Mouse (Mus musculus): ENCODE data around the gene Zdhhc4. TPM values are rescaled to one million over a fixed set of nuclear protein-coding genes. Genes with fewer than 3 reads are reported as not detected.
A peak's percentile ranks its signal among the peaks of the same experiment; 100 is the strongest.

Gene Zdhhc4
- 10 to 100 TPM; 32.1 to 33.0 TPM for total RNA-seq (2021)
- long read RNA-seq, experiment 1, transcript Zdhhc4-201 (8 exons, 1,364 nt), result major isoform, 21 of 56 reads
- long read RNA-seq, experiment 1, partial matches to known transcripts, result 4 of 56 reads
- long read RNA-seq, experiment 1, other reads (novel, unspliced or antisense), result 28 of 56 reads
- long read RNA-seq, experiment 2, transcript Zdhhc4-201 (8 exons, 1,364 nt), result major isoform, 29 of 62 reads
- long read RNA-seq, experiment 2, partial matches to known transcripts, result 0 of 62 reads
- long read RNA-seq, experiment 2, other reads (novel, unspliced or antisense), result 31 of 62 reads

DNA sequence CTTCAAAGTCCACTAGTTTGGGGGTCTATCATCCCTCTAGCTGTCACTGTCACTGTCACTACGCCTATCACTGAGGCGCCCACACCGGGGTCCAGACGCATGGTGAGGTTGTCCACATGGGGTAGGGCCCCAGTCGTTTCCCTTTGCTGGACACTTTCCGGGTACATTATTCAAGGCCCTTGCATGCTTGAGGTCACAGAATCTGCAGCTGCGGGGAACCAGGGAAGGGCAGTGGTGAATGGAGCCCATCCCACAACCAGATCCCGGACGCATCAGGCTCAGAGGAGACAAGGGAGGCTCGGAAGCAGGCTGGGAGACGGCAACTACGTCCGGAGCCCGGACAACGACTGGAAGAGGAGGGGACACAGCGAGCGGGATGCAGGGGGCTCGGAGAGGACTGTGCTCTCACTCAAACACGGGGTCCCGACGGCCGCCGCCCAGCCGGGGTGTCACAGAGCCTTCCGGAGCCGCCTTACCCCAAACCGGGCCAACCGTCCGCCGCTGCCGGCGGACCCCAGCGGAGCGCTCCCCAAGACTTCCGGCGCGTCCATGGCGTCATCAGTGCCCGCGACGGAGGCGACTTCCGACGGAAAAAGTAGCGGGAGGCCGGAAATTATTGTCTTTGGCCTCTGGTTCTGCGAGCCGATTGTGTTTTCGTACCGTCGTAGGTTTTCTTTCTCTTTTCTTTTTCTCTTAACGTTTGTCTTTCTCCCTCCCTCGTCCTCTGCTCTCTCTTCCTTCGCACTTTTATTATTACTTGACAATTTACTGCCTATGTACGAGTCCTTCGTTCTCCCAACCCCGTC lies at the start of gene Zdhhc4:
Gene Zdhhc4 (minus strand): TSS at position 567 of the 806 bp plus-strand sequence.
- DNase-seq, result peak; percentile 86

DNA sequence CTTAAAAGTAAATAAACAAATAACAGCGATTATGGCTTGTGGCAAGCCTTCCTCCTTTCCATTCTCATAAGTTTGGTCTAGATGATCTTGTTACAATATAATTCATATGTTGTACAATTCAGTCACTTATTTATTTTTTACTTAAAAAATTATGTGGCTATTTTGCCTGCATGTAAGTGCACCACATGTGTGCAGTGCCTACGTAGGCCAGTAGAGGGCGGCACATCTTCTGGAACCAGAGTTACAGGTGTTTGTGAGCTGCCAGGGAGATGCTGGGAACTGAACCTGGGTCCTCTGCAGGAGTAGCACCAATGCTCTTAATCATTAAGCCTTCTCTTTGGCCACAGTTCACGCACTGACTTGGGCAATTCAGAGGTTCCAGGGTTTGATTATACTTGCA lies 47.1 kb upstream of the Zdhhc4 start:
- no peak for DNase-seq

DNA sequence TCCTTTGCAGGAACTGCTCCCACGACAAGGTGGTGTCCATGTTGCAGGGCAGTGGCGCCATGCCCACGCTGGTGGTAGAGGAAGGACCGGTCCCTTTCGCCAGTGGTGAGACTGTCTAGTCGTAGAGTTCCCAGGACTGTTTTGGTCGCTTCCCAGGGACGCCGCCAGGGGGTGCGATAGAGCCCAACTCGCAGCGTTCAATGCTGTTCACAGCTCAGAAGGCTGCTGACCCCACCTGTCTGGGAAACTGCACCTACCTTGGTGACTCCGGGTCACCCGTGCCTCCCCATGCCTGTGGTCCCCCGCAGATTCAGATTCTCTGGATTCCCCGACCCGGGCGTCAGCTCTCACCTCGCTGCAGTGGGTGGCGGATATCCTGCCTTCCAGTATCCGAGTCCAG lies 46.2 kb upstream of the Zdhhc4 start:
- peak; percentile 45 for DNase-seq

DNA sequence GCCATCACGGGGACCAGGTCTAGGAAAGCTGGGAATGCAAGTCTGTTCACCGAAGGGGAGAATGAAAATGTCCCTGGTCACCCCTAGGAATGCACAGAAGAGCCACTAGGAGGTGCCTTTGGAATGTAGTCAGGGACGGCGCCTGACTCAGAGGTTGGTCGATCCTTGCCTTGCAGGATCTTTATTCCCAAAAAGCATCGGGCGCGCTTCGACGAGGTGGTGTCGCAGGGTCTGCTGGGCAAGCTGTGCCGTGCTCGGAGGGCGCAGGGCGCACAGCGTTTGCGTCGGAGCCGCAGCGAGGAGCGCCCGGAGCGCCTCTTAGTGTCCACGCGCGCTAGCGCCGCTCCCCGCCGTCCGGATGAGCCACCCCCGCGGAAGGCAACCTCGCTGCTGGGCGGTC lies 43.8 kb upstream of the Zdhhc4 start:
- no peak for DNase-seq

DNA sequence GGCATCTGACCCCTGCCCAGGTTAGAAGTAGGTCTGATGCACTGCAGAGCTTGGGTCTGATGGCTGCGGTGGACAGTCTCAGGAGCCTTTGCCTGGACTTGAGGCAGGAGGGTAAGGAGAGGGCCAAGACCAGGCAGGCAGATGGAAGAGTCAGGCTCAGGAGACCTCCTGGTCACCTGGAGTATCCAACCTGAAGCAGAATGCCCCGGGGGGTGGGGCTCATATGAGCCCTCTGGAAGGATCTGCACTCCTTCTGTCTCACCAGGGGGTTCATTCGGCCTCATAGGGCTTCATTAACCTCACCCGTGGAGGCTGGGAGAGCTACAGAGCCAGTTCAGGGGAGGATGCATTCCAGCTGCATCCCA lies 42.1 kb upstream of the Zdhhc4 start:
- no peak for DNase-seq

DNA sequence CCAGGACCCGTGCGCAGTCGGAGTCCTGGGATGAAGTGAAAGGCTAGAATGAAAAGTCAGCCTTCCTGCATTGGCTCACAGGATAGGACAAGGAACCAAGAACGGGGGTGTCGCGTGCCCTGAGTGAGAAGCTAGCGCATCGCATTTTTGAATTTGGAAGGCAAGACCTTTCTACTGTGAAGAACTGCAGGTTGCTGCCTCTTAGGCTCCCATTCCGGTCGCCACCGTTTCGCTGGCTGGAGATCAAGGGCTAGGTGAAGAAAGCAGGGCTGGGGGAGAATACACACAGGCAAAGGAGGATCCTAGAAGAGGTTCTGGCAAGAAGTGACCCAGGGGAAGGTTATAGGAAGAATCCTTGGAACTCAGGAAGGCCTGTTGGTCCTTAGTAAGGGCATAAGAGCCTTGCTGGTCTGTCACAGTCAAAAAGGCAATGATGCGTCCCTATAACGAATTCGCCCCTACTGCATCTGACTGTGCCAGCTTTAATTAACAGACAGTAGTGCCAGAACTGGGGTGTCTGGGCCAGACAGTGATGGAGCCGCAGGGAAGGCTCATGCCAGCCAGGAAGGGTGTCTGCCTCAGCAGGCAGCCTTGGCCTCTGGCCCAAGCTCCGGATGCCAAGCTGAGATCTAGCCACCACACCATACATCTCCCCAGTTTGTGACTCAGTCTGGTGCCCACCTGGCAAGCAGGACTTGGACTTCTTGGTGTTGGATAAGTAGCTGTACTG lies 41.5 kb upstream of the Zdhhc4 start:
- DNase-seq, result no peak

DNA sequence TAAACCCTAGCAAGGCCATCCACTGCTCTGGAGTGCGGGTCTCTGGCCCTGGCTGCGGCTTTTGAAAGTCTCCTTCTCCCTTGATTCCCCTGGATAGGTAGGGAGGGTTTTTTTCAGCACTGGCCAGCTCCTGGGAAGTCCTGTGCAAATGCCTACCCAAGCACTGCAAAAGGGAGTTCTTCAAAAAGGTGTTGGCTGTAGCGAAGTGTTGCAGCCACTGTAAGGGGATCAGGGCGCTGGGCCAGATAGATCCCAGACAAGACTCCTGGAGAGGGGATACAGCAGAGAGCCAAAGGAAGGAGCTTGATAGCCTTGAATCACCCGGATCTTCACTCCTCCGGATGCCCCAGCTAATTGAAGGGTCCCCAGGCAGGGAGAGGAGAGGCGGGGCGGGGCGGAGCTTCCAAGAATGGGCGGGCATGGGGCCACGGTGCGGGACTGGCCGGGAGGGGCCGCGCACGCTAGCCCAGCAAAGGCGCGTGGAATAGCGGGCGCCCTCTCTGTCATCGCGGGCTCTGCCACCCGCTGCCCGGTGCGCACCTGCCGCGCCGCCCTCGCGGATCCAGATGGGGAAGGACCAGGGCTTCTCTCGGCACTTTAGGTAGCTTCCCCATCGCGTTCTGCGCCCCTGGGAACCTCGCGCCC lies 40.7 kb upstream of the Zdhhc4 start:
- DNase-seq, result no peak

DNA sequence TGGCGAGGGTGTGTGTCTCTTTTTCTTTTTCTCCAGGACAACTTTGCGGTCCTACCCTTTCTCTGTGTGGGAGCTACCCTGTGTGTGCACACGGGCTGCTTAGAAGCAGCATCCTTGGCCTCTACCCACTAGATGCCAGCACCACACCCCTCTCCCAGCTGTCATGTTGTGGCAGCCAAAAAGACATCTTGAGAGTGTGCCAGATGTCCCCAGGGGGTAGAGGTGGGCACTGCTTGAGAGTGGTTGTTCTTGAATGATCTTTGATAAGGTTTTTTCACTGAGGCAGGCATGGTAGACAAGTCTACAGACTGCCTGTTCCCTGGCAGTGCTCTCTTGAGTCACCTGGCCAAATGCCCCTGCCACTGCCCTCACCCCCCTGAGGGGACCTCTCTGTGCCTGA lies 38.9 kb upstream of the Zdhhc4 start:
- no peak for DNase-seq

DNA sequence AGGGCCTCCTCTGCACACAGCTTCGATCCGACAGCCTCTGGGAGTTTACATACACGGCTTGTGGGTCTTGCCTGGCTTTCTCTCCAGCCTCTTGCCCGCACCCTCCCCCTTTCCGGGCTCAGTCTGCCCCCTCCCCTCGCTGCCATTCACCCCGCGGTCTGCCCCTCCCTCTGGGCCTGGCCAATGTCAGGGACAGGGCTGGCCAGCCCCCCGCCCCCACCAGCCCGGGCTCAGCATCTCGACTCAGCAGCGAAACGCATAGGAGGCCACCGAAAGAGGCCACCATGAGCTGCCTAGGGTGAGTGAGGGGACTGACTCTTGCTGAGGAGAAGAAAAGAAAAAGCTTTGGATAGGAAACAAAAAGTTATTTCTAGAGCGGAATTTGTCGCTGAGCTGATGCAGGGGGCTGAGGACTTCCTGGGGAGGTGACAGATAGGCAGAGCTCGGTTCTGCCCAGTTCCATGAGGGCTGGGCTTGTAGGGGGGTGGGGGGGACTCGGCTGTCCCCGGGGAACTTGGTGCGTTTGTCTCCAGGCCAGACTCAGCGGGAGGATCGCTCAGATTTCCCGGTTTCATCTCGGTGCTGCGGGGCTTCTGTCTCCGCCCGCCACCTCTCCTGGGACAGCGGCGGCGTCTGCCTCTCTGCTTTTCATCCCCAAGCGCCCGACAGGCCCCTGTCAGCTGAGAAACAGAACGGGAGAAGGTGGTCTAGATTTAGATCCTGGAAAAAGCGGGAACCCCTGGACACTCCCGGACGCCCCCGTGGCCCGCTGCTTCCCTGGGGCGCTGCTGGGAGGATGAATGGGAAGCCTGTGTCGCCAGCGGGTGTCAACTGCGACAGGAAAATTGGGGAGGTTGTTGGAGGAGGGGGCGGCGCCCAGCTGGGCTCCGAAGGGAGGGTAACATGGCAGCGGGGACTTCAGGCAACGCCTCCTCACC lies 34.9 kb upstream of the Zdhhc4 start:
- no peak for DNase-seq

DNA sequence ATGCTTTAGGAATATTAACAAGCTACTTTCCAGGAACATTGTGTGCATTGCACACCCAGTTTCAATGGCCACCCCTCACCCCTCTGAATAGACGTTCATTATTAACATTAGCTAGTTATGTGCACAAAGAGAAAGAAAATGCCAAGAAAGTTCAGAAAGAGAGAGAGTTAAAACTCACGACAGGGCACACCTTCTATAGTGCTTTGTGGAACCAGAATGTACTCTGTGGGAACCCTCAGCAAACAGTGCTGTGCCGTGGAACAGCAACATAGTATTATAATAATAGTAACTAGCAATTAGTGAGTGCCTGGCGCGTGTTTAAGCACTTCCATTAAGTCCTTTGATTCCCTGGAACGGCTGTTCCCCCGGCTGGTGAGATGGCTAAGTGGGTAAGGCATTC lies 32.4 kb upstream of the Zdhhc4 start:
- no peak for DNase-seq

DNA sequence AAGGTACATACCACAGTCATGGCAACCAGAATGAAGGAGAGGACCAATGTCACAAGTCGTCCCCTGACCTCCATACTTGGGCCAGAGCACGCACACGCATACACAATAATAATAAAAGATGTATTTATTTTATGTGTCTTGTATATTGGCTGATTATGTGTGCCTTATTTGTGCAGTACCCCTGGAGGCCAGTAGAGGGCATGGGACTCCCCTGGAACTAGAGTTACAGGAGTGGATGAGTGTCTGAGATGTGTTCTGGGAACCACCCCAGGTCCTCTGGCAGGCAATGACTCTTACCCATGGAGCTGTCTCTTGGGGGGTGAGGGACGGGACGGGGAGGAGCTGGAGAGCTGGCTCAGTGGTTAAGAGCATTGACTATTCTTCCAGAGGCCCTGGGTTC lies 30.9 kb upstream of the Zdhhc4 start:
- DNase-seq, result no peak

DNA sequence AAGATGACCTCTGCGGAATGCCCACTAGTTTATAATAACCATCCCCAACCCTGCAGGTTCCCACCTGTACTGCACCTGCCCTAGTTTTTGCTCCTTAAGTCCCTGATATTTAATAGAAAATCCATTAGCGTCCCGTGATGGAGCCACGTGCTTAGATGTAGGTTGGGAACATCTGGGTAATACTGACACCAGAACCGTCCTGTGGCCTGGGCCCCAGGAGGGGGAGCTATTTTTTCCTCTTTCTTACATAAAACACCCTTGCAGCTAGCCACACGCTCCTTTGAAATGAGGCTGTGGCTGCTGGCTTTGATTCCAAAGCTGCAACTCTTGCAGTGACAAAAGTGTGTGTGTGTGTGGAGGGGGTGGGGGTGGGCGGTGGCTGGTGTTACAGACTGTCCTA lies 30.2 kb upstream of the Zdhhc4 start:
- DNase-seq, result no peak

DNA sequence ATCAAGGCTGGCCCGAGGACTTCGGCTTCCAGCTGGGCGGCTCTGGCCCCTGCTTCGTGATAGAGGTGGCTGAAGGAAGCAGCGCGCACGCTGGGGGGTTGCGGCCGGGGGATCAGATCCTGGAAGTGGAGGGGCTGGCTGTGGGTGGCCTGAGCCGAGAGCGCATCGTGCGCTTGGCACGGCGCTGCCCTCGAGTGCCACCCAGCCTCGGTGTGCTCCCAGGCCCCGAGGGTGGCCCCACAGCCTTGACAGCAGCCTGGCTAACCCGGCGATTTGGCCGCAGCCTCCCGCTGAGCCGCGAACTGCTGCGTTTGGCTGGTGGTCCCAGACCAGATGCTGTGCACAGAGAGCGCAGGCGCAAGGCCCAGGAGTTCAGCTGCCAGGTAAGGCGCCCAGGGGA lies 28.5 kb upstream of the Zdhhc4 start:
- DNase-seq, result no peak

DNA sequence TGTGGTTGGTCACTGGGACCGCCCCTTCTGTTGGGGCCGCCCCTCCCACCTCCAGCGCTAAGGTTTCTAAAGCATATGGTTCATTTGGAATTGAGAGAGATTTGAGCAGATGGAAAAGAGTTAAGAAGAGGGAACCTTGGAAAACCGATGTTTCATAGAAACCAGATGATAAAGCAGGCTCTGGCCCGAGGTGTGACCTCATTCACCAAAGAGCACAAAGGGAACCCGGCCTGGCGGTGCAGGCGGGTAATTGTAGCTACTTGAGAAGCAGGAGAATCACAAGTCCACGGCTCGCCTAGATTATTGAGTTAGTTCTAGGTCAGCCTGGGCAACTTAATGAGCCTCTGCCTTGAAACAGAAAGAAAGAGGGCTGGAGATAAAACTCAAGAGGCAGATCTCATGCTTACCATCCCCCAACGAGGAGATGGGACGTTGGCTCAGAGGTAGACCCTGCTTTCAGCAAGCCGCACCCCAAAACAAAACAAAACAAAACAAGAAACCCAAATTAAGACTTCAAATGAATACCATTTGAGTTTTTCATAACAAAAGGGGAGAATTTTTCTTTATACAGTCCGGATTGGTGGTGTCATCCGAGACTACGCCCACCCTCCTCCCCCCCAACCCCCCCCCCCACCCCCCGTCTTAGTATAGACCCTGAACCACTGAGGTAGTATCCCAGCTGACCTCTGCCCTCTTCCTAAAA lies 27.8 kb upstream of the Zdhhc4 start, which contains the start of gene Grid2ip:
Gene Grid2ip (plus strand): TSS at position 653 of the 703 bp plus-strand sequence.
- DNase-seq, result no peak

DNA sequence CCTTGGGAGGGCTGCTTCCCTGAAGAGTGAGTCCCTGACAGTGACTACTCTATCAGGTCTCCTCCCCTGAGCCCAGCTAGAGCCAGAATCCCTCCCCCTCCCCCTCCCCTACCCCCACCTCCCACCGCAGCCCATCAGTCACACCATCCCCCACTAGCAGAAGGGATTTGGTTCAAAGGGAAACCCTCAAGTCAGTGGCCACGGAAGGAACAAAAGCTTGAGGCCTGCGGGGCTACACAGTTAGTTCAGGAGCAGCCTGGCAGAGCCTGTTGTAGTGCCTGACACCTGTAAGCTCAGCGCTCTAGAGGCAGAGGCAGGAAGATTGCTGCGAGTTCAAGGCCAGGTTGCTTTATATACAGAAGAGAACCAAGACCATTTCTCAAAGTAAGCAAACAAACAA lies 27.0 kb upstream of the Zdhhc4 start:
- DNase-seq, result no peak

DNA sequence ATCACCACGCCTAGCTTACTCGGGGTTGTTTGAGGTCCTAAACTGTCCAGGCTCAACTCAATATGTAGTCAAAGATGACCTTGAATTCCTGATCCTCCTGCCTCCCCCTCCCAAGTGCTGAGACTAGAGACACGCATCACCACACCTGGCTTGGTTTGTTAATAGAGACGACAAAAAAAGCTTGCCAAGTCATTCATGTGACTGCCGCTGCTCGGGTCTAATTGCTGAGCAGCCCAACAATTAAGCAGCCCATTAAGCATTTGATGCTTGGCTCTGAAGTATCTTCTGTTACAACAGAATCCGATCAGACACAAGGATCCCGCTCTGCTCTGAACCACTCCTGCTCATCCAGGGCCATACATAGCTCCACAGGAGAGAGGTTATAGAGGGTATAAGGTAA lies 17.3 kb upstream of the Zdhhc4 start:
- DNase-seq, result no peak

DNA sequence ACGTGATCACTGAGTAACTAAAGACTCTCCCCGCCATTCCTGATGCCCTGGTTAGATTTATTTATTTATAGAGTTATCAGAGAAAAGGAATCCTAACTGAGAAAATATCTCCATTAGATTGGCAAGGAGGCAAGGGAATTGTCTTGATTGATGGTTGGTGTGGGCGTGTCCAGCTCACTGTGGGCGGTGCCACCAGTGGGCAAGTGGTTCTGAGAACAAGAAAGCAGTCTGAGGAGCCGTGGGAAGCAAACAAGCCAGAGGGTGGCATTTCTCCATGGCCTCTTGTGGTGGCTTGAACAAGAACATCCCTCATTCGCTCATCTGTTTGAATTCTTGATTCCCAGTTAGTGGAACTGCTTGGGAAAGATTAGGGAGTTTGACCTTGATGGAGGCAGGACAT lies 10.5 kb upstream of the Zdhhc4 start:
- no peak for DNase-seq

DNA sequence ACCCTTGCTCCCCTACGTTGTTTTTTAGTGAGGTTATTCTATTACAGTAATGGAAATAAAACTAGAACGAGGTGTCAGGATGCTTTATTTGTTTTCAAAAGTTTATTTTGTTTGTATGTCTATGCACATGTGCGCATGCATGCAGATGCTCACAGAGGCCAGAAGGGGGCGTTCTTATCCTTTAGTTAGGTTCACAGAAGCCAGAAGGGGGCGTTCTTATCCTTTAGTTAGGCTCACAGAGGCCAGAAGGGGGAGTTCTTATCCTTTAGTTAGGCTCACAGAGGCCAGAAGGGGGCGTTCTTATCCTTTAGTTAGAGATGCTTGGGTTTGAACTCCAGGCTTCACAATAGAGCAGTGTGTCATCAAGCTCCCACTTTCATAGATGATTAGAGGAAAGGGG lies 7.5 kb upstream of the Zdhhc4 start:
- DNase-seq, result no peak

DNA sequence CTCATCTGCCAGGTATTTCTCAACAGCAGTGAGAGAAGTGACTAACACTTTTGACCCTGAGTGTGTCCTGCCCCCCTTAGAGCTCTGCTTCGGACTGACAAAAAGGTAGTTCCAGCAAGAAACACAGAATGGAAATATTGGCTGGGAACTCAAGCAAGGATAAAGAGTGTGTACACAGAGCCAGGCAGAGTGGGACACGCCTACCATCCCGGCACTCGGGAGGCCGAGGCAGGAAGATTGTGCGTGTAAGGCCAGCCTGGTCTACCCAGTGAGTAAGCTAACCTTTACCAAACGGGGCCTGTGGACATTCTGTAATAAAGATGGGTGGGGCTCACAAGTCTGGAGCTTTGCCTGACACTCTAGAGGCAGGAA lies 6.0 kb upstream of the Zdhhc4 start:
- DNase-seq, result no peak

DNA sequence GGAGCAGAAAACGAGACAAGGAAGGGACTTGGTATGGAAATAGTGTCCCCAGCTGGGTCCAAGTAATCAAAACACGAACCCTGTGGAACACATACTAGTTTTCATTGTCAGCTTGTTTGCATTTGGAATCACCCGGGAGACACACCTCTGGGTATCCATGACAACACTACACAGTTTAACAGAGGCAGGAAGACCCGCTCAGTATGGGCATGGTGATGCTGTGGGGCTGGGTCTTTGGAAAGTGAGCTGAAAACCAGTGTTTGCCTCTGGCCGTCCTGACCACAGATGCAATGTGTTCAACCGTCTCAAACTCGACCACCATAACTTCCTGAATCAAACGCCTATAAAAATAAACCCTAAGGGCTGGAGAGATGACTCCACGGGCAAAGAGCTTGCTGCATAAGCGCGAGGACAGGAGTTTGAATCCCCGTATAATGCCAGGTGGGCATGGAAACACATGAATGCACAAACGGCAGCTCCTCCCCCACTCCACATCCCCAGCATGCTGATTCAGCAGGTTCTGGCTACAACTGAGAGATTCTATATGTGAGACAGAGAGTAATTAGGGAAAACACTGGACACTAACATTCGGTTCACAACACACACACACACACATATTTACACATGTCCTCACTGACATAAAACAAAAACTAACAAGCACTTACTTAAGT lies 5.5 kb upstream of the Zdhhc4 start:
- no peak for DNase-seq

All from gastrocnemius, postnatal 25 days (tissue).